In the genomic region with DNA sequence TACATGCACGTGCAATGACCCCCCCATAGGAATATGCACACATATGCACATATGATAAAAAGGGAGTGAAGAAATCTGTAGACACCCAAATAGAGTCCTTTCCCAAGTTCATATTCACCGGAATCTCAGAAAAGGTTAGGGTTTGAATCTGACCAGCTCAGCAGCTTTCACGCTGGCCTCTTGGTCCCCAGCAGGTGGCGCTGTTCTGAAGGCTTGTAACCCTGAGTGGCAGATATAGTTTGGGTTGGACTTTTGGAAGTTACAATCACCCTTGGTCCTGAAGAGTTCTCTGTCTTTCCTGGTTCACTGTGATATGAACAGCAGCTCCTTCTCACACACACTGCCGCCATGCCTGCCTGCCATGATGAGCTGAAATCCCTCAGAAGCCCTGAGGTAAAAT, we compare ENCODE assay signal across 9 mouse cellular contexts. TPM values are rescaled to one million over a fixed set of nuclear protein-coding genes. Genes with fewer than 3 reads are reported as not detected.
DNase-seq lines count a peak whose midpoint lies in the region; ATAC-seq and TF ChIP-seq lines count a peak whose summit lies in the region.
"Had no signal": no experiment of that assay in that cellular context is flagged by ENCODE, and none has a peak within 500 bp of the region (broad histone marks: within the 10 kb centered on the region; RNA-seq: fewer than 3 reads in every experiment).

No protein-coding gene starts in this region.

- peak; percentile 38 to 42 for DNase-seq in cerebellum, postnatal 10 days
- DNase-seq in cerebellum, adult 11-12 months: no peak
- peak; percentile 43 for DNase-seq in lung, embryonic 14.5 days
- DNase-seq in lung, postnatal 25 days (ENCODE audit: low spot score): no peak
- DNase-seq in embryo, embryonic 10.5 days (ENCODE audit: low spot score): peak; percentile 44
- DNase-seq in stomach, postnatal 0 days (ENCODE audit: low spot score): no peak
- no peak for DNase-seq in left cerebral cortex, postnatal 10 days (ENCODE audit: extremely low spot score in 1 of 2, low spot score in 2 of 2)
- DNase-seq: kidney, adult 18-20 months had no signal

- no peak overlapping the region for H3K4me3 ChIP-seq in lung, embryonic 14.5 days (ENCODE audit: low read depth, low read length)
- H3K4me3 ChIP-seq in stomach, postnatal 0 days (ENCODE audit: low read depth, low read length): no peak overlapping the region
- H3K4me3 ChIP-seq in midbrain, embryonic 15.5 days: no peak overlapping the region

- ATAC-seq in lung, embryonic 14.5 days (ENCODE audit: insufficient read depth): no peak
- ATAC-seq in stomach, postnatal 0 days (ENCODE audit: low FRiP score, low TSS enrichment): no peak
- no peak for ATAC-seq in midbrain, embryonic 15.5 days (replicated peaks)

- intact Hi-C loops in left cerebral cortex, postnatal 10 days (cut with DNase I): no loop called here

- TF ChIP-seq EP300 in stomach, postnatal 0 days (optimal IDR thresholded peaks at IDR 0.05): no peak

- peaks cover 7% of the 10 kb centered on the region; the same call in 1 of the 2 replicates for H3K9me3 ChIP-seq in lung, embryonic 14.5 days (ENCODE audit: low read depth, low read length)
- H3K9me3 ChIP-seq in stomach, postnatal 0 days (ENCODE audit: control insufficient read depth, low read length): 0 out of 2 replicates have a peak, but pooled peaks cover 3% of the 10 kb centered on the region
- peaks cover 10% of the 10 kb centered on the region; the same call in 1 of the 2 replicates for H3K9me3 ChIP-seq in midbrain, embryonic 15.5 days

- no peak overlapping the region for H3K27ac ChIP-seq in lung, embryonic 14.5 days (ENCODE audit: low read depth)
- H3K27ac ChIP-seq in stomach, postnatal 0 days (replicated peaks): no peak overlapping the region
- H3K27ac ChIP-seq in midbrain, embryonic 15.5 days: no peak overlapping the region

- WGBS in lung, embryonic 14.5 days: 54% methylated on average over 5 of the region's 5 CpGs
- WGBS in stomach, postnatal 0 days: 61% methylated on average over 5 of the region's 5 CpGs
- WGBS in midbrain, embryonic 15.5 days: 62% methylated on average over 5 of the region's 5 CpGs

- H3K36me3 ChIP-seq in lung, embryonic 14.5 days (ENCODE audit: insufficient read depth): no peaks in the 10 kb centered on the region
- no peaks in the 10 kb centered on the region for H3K36me3 ChIP-seq in stomach, postnatal 0 days (ENCODE audit: control insufficient read depth, insufficient read depth, low read length)
- no peaks in the 10 kb centered on the region for H3K36me3 ChIP-seq in midbrain, embryonic 15.5 days (replicated peaks)

- TF ChIP-seq CTCF in lung, embryonic 14.5 days (IDR thresholded peaks at IDR 0.05; ENCODE audit: low read depth): peak; percentile 62
- peak; percentile 58 for TF ChIP-seq CTCF in stomach, postnatal 0 days (IDR thresholded peaks at IDR 0.05; ENCODE audit: low read depth)

- no peak overlapping the region for H3K4me2 ChIP-seq in lung, embryonic 14.5 days
- no peak overlapping the region for H3K4me2 ChIP-seq in stomach, postnatal 0 days (replicated peaks; ENCODE audit: low read depth)
- no peak overlapping the region for H3K4me2 ChIP-seq in midbrain, embryonic 15.5 days

- no peaks in the 10 kb centered on the region for H3K4me1 ChIP-seq in lung, embryonic 14.5 days (ENCODE audit: insufficient read depth)
- no peaks in the 10 kb centered on the region for H3K4me1 ChIP-seq in stomach, postnatal 0 days (replicated peaks; ENCODE audit: control insufficient read depth, insufficient read depth)
- no peaks in the 10 kb centered on the region for H3K4me1 ChIP-seq in midbrain, embryonic 15.5 days

- no peaks in the 10 kb centered on the region for H3K27me3 ChIP-seq in lung, embryonic 14.5 days (ENCODE audit: insufficient read depth, low read length)
- no peaks in the 10 kb centered on the region for H3K27me3 ChIP-seq in stomach, postnatal 0 days (ENCODE audit: control insufficient read depth, insufficient read depth, low read length)
- H3K27me3 ChIP-seq in midbrain, embryonic 15.5 days (replicated peaks): no peaks in the 10 kb centered on the region

- no peak overlapping the region for H3K9ac ChIP-seq in lung, embryonic 14.5 days
- no peak overlapping the region for H3K9ac ChIP-seq in stomach, postnatal 0 days (ENCODE audit: low read length)
- no peak overlapping the region for H3K9ac ChIP-seq in midbrain, embryonic 15.5 days

RNA-seq across cellular contexts. Expression of gene Card11, which starts 24.1 kb away (rescaled TPM):
- polyA plus RNA-seq in lung, embryonic 14.5 days (2014; fragmentation: Nextera tagmentation; extraction: Ambion mirVana): 0.25 and 0.37 TPM in 2 replicates
- 0.13 and 0.18 TPM in 2 replicates for polyA plus RNA-seq in stomach, postnatal 0 days (2015; fragmentation: Nextera tagmentation; extraction: Ambion mirVana)
- under 1 TPM; 0.18 to 0.41 TPM for total RNA-seq in left cerebral cortex, postnatal 10 days (2021)
- polyA plus RNA-seq in midbrain, embryonic 15.5 days (2015; fragmentation: Nextera tagmentation; extraction: Ambion mirVana): 0.17 and 0.19 TPM in 2 replicates

Comparison
In these comparisons a context has a peak if more than half of its experiments do, and no peak if none do; other contexts are left out.
1. DNase-seq: peak in cerebellum, postnatal 10 days (2 of 2), lung, embryonic 14.5 days (single experiment) and embryo, embryonic 10.5 days (single experiment); none in cerebellum, adult 11-12 months (single experiment), lung, postnatal 25 days (single experiment), stomach, postnatal 0 days (single experiment) and left cerebral cortex, postnatal 10 days (0 of 2).